Mouse (Mus musculus) heart, embryonic 13.5 days (tissue): Measurements from ENCODE around the gene Nap1l1. TPM values are rescaled to one million over a fixed set of nuclear protein-coding genes. Genes with fewer than 3 reads are reported as not detected.
A peak's percentile ranks its signal among the peaks of the same experiment; 100 is the strongest.

Experiments
- ATAC-seq: fragments of 200-750 bp; cut with Nextera tagmentation; 2 replicates; pipeline ENCODE4 v1.8.0; 2017; ENCODE audit warnings: moderate TSS enrichment; ENCODE audit not compliant: insufficient number of reproducible peaks, low FRiP score, low TSS enrichment; ENCODE audit errors: extremely low read depth
- H3K27ac ChIP-seq: fragments of 300-500 bp; sonication (generic); replicated peaks from 2 replicates; pipeline ENCODE4 v1.5.1; 2015; ENCODE audit warnings: moderate library complexity, mild to moderate bottlenecking, inconsistent platforms
- H3K27me3 ChIP-seq: fragments of 300-500 bp; sonication (generic); replicated peaks from 2 replicates; pipeline ENCODE4 v1.6.1; 2015; ENCODE audit warnings: mild to moderate bottlenecking, inconsistent platforms
- H3K36me3 ChIP-seq: fragments of 300-500 bp; sonication (generic); 2 replicates; pipeline ENCODE4 v1.6.1; 2015; ENCODE audit warnings: mild to moderate bottlenecking, inconsistent platforms
- H3K4me1 ChIP-seq: fragments of 300-500 bp; sonication (generic); 2 replicates; pipeline ENCODE4 v1.6.1; 2015; ENCODE audit warnings: inconsistent platforms
- H3K4me2 ChIP-seq: fragments of 300-500 bp; sonication (generic); 2 replicates; pipeline ENCODE4 v1.6.1; 2015; ENCODE audit warnings: inconsistent platforms, mild to moderate bottlenecking, moderate library complexity
- H3K4me3 ChIP-seq: fragments of 300-500 bp; sonication (generic); 2 replicates; pipeline ENCODE4 v1.5.1; 2015; ENCODE audit warnings: moderate library complexity, mild to moderate bottlenecking, inconsistent platforms
- H3K9ac ChIP-seq: fragments of 300-500 bp; sonication (generic); 2 replicates; pipeline ENCODE4 v1.6.1; 2015; ENCODE audit warnings: inconsistent platforms, mild to moderate bottlenecking, moderate library complexity
- H3K9me3 ChIP-seq: fragments of 300-500 bp; sonication (generic); 2 replicates; pipeline ENCODE4 v1.6.1; 2016; ENCODE audit warnings: inconsistent platforms
- WGBS: fragments of 180-500 bp; shearing (Covaris S2); methylation state at CpG from one replicate; pipeline ENCODE4 v1.1.7; 2015; ENCODE audit warnings: mixed read lengths; 5-methylcytosine and 5-hydroxymethylcytosine counted together
- polyA plus RNA-seq: library from polyadenylated mRNA; unstranded; fragments of >200 nt; fragmentation: Nextera tagmentation; extraction: Ambion mirVana; gene quantifications from 2 replicates; pipeline ENCODE4 v1.2.1, GENCODE M21; 2015

Nap1l1 gene
- polyA plus RNA-seq, 1 experiment from 2014 or later = 135 TPM

- Histone ChIP-seq H3K36me3 (no peaks in the 10 kb centered on the region), H3K27me3 (no peaks in the 10 kb centered on the region), H3K4me3 (no peak overlapping the region), H3K9ac (no peak overlapping the region), H3K4me1 (0 out of 2 replicates have a peak, but pooled peaks cover 4% of the 10 kb centered on the region), H3K9me3 (no peaks in the 10 kb centered on the region), H3K27ac (no peak overlapping the region), H3K4me2 (no peak overlapping the region)
- whole genome bisulfite sequencing = 73% methylated on average over 7 of the region's 7 CpGs
- no peak for ATAC-seq
These were observed 14.9 kb upstream of the Nap1l1 start for GRCm38 (mm10) chr10:111458088-111458487.

- WGBS = 76% methylated on average over 9 of the region's 9 CpGs
- no peak overlapping the region for H3K9ac ChIP-seq
These were observed 14.0 kb upstream of the Nap1l1 start for GRCm38 (mm10) chr10:111459040-111459439.

GRCm38 (mm10) chr10:111459874-111460273, 13.1 kb upstream of the Nap1l1 start:
- Histone ChIP-seq H3K4me1 (0 out of 2 replicates have a peak, but pooled peaks cover 4% of the 10 kb centered on the region), H3K9ac (no peak overlapping the region), H3K36me3 (no peaks in the 10 kb centered on the region), H3K4me3 (no peak overlapping the region), H3K4me2 (no peak overlapping the region), H3K9me3 (no peaks in the 10 kb centered on the region), H3K27ac (no peak overlapping the region), H3K27me3 (no peaks in the 10 kb centered on the region)
- ATAC-seq = no peak
- 84% methylated on average over 3 of the region's 3 CpGs for WGBS

More at GRCm38 (mm10) chr10:111459040-111459439, 14.0 kb upstream of the Nap1l1 start:
- Histone ChIP-seq H3K4me3 (no peak overlapping the region), H3K27ac (no peak overlapping the region), H3K27me3 (no peaks in the 10 kb centered on the region), H3K9me3 (no peaks in the 10 kb centered on the region), H3K36me3 (no peaks in the 10 kb centered on the region), H3K4me2 (no peak overlapping the region), H3K4me1 (0 out of 2 replicates have a peak, but pooled peaks cover 4% of the 10 kb centered on the region)
- ATAC-seq = no peak

- ATAC-seq = no peak
- Histone ChIP-seq H3K9me3 (no peaks in the 10 kb centered on the region), H3K4me3 (no peak overlapping the region), H3K36me3 (no peaks in the 10 kb centered on the region), H3K27me3 (no peaks in the 10 kb centered on the region), H3K4me1 (0 out of 2 replicates have a peak, but pooled peaks cover 4% of the 10 kb centered on the region), H3K27ac (no peak overlapping the region), H3K4me2 (no peak overlapping the region), H3K9ac (no peak overlapping the region)
- 42% methylated on average over 4 of the region's 4 CpGs for WGBS
These were observed 12.6 kb upstream of the Nap1l1 start for GRCm38 (mm10) chr10:111460381-111460780.

GRCm38 (mm10) chr10:111464833-111465232, 8.2 kb upstream of the Nap1l1 start:
- Histone ChIP-seq H3K27ac (no peak overlapping the region), H3K36me3 (no peaks in the 10 kb centered on the region), H3K4me3 (no peak overlapping the region), H3K9me3 (no peaks in the 10 kb centered on the region), H3K4me2 (no peak overlapping the region), H3K9ac (no peak overlapping the region), H3K4me1 (no peaks in the 10 kb centered on the region), H3K27me3 (no peaks in the 10 kb centered on the region)
- WGBS = 77% methylated on average over 1 of the region's 1 CpGs
- ATAC-seq = no peak

GRCm38 (mm10) chr10:111465409-111465808, 7.6 kb upstream of the Nap1l1 start:
- Histone ChIP-seq H3K27me3 (no peaks in the 10 kb centered on the region), H3K9ac (no peak overlapping the region), H3K4me3 (no peak overlapping the region), H3K4me1 (no peaks in the 10 kb centered on the region), H3K27ac (no peak overlapping the region), H3K4me2 (no peak overlapping the region), H3K36me3 (no peaks in the 10 kb centered on the region), H3K9me3 (no peaks in the 10 kb centered on the region)
- WGBS = 41% methylated on average over 2 of the region's 2 CpGs
- no peak for ATAC-seq

- H3K4me2 ChIP-seq = no peak overlapping the region
- 74% methylated on average over 9 of the region's 9 CpGs for WGBS
- no peak overlapping the region for H3K4me3 ChIP-seq
- no peak overlapping the region for H3K9ac ChIP-seq
- no peaks in the 10 kb centered on the region for H3K9me3 ChIP-seq
- H3K36me3 ChIP-seq = peaks cover 6% of the 10 kb centered on the region
- peaks cover 26% of the 10 kb centered on the region for H3K4me1 ChIP-seq
- no peak for ATAC-seq
- no peaks in the 10 kb centered on the region for H3K27me3 ChIP-seq
- H3K27ac ChIP-seq = no peak overlapping the region
These were observed 1.9 kb upstream of the Nap1l1 start for GRCm38 (mm10) chr10:111471166-111471565.

- WGBS = under 1% methylated on average over 48 of the region's 58 CpGs
- peak overlapping the region; percentile 98 for H3K4me3 ChIP-seq
- H3K27me3 ChIP-seq = no peaks in the 10 kb centered on the region
- peaks cover 6% of the 10 kb centered on the region for H3K36me3 ChIP-seq
- peak; percentile 59 for ATAC-seq
- H3K27ac ChIP-seq = peak overlapping the region; percentile 93
- H3K4me2 ChIP-seq = peak overlapping the region; percentile 88
- H3K4me1 ChIP-seq = peaks cover 39% of the 10 kb centered on the region
- no peaks in the 10 kb centered on the region for H3K9me3 ChIP-seq
- H3K9ac ChIP-seq = peak overlapping the region; percentile 99
These were observed 718 bp downstream of the Nap1l1 start for GRCm38 (mm10) chr10:111473511-111474371.

GRCm38 (mm10) chr10:111476301-111476700, 3.3 kb downstream of the Nap1l1 start:
- H3K36me3 ChIP-seq = peaks cover 16% of the 10 kb centered on the region
- no peaks in the 10 kb centered on the region for H3K27me3 ChIP-seq
- 0 out of 2 replicates have a peak overlapping the region, but pooled peaks have one; percentile 14 for H3K4me2 ChIP-seq
- WGBS = 54% methylated on average over 4 of the region's 4 CpGs
- H3K4me3 ChIP-seq = no peak overlapping the region
- no peak for ATAC-seq
- H3K9me3 ChIP-seq = no peaks in the 10 kb centered on the region
- no peak overlapping the region for H3K27ac ChIP-seq
- H3K4me1 ChIP-seq = peaks cover 43% of the 10 kb centered on the region
- H3K9ac ChIP-seq = no peak overlapping the region

- H3K27ac ChIP-seq = no peak overlapping the region
- H3K36me3 ChIP-seq = peaks cover 24% of the 10 kb centered on the region
- peaks cover 43% of the 10 kb centered on the region for H3K4me1 ChIP-seq
- H3K9ac ChIP-seq = no peak overlapping the region
- 78% methylated on average over 6 of the region's 6 CpGs for WGBS
- H3K27me3 ChIP-seq = no peaks in the 10 kb centered on the region
- 0 out of 2 replicates have a peak overlapping the region, but pooled peaks have one; percentile 14 for H3K4me2 ChIP-seq
- H3K9me3 ChIP-seq = no peaks in the 10 kb centered on the region
- no peak for ATAC-seq
- H3K4me3 ChIP-seq = no peak overlapping the region
These were observed 4.0 kb downstream of the Nap1l1 start for GRCm38 (mm10) chr10:111476989-111477510.

GRCm38 (mm10) chr10:111479599-111479998, 6.6 kb downstream of the Nap1l1 start:
- 83% methylated on average over 5 of the region's 5 CpGs for WGBS
- H3K9me3 ChIP-seq = no peaks in the 10 kb centered on the region
- peaks cover 47% of the 10 kb centered on the region for H3K36me3 ChIP-seq
- no peak overlapping the region for H3K9ac ChIP-seq
- no peak overlapping the region for H3K4me3 ChIP-seq
- H3K4me2 ChIP-seq = no peak overlapping the region
- peaks cover 45% of the 10 kb centered on the region for H3K4me1 ChIP-seq
- H3K27me3 ChIP-seq = no peaks in the 10 kb centered on the region
- no peak for ATAC-seq
- no peak overlapping the region for H3K27ac ChIP-seq
